Comparison of ENCODE assay signal across 9 mouse cellular contexts in the genomic region with DNA sequence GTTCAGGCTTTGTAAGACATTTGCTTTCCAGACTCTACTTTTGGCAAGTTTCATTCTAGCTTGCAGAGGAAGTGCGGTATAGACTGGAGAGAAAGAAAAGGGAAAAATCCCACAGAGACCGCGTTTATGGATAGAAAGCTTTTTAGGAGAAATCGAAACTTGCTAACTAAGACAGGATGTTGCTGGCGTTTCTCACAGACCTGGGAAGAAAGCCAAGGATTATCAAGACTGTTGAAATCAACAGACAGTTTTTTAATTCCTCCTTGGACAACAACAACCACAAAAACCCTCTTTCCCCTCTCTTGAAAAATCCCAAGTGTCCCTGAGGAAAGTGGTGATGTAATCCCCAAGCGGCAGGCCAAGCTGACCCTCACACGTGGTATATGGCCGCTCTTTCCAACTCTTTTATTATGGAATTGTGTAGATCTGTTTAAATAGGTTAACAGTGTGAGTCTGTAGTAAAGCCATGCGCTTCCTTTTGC. TPM values are rescaled to one million over a fixed set of nuclear protein-coding genes. Genes with fewer than 3 reads are reported as not detected.
A peak's percentile ranks its signal among the peaks of the same experiment; 100 is the strongest.
DNase-seq lines count a peak whose midpoint lies in the region; ATAC-seq lines count a peak whose summit lies in the region.
"Had no signal": no experiment of that assay in that cellular context is flagged by ENCODE, and none has a peak within 500 bp of the region (broad histone marks: within the 10 kb centered on the region; RNA-seq: fewer than 3 reads in every experiment).

No protein-coding gene starts in this region.

- no peaks in the 10 kb centered on the region for H3K4me1 ChIP-seq in midbrain, embryonic 14.5 days (ENCODE audit: control insufficient read depth, insufficient read depth, low read length)
- no peaks in the 10 kb centered on the region for H3K4me1 ChIP-seq in midbrain, embryonic 13.5 days (replicated peaks)
- H3K4me1 ChIP-seq in intestine, embryonic 15.5 days (replicated peaks) = 0 out of 2 replicates have a peak, but pooled peaks cover 5% of the 10 kb centered on the region
- H3K4me1 ChIP-seq in lung, embryonic 16.5 days (replicated peaks; ENCODE audit: control insufficient read depth, insufficient read depth, low read length) = 0 out of 2 replicates have a peak, but pooled peaks cover 2% of the 10 kb centered on the region

- WGBS in midbrain, embryonic 14.5 days = 74% methylated on average over 9 of the region's 9 CpGs
- WGBS in midbrain, embryonic 13.5 days = 72% methylated on average over 9 of the region's 9 CpGs
- WGBS in intestine, embryonic 15.5 days = 48% methylated on average over 9 of the region's 9 CpGs
- 37% methylated on average over 9 of the region's 9 CpGs for WGBS in lung, embryonic 16.5 days

- no peak overlapping the region for H3K4me2 ChIP-seq in midbrain, embryonic 14.5 days (ENCODE audit: low read length)
- H3K4me2 ChIP-seq in midbrain, embryonic 13.5 days (replicated peaks) = no peak overlapping the region
- H3K4me2 ChIP-seq in intestine, embryonic 15.5 days (replicated peaks) = peak overlapping the region; percentile 25
- H3K4me2 ChIP-seq in lung, embryonic 16.5 days (ENCODE audit: low read depth, low read length) = peak overlapping the region; percentile 50

- no peak for ATAC-seq in midbrain, embryonic 14.5 days (ENCODE audit: low FRiP score, low TSS enrichment)
- ATAC-seq in midbrain, embryonic 13.5 days = no peak
- peak; percentile 74 for ATAC-seq in intestine, embryonic 15.5 days
- peak; percentile 91 for ATAC-seq in lung, embryonic 16.5 days (ENCODE audit: low read depth)

- DNase-seq in midbrain, embryonic 14.5 days = peak; percentile 7
- DNase-seq in gastrocnemius, adult 18-20 months (ENCODE audit: low spot score) = peak; percentile 78
- DNase-seq in T-cell, adult 2 months (ENCODE audit: low spot score) = no peak
- no peak for DNase-seq in cerebellum, adult 11-12 months
- DNase-seq in thymus, postnatal 36 days = no peak

- no peaks in the 10 kb centered on the region for H3K27me3 ChIP-seq in midbrain, embryonic 14.5 days (ENCODE audit: control insufficient read depth, insufficient read depth, low read length)
- H3K27me3 ChIP-seq in midbrain, embryonic 13.5 days = no peaks in the 10 kb centered on the region
- no peaks in the 10 kb centered on the region for H3K27me3 ChIP-seq in intestine, embryonic 15.5 days (replicated peaks)
- H3K27me3 ChIP-seq in lung, embryonic 16.5 days (ENCODE audit: control insufficient read depth, insufficient read depth, low read depth, low read length) = no peaks in the 10 kb centered on the region

- H3K4me3 ChIP-seq in midbrain, embryonic 14.5 days (replicated peaks; ENCODE audit: low read depth, low read length) = no peak overlapping the region
- no peak overlapping the region for H3K4me3 ChIP-seq in midbrain, embryonic 13.5 days (replicated peaks)
- no peak overlapping the region for H3K4me3 ChIP-seq in intestine, embryonic 15.5 days (replicated peaks)
- peak overlapping the region; percentile 7 for H3K4me3 ChIP-seq in lung, embryonic 16.5 days (ENCODE audit: low read length)

- H3K27ac ChIP-seq in midbrain, embryonic 14.5 days (replicated peaks; ENCODE audit: low read depth, low read length) = no peak overlapping the region
- H3K27ac ChIP-seq in midbrain, embryonic 13.5 days = no peak overlapping the region
- peak overlapping the region; percentile 84 for H3K27ac ChIP-seq in intestine, embryonic 15.5 days
- H3K27ac ChIP-seq in lung, embryonic 16.5 days (ENCODE audit: low read length) = peak overlapping the region; percentile 77

- H3K9me3 ChIP-seq in midbrain, embryonic 14.5 days (ENCODE audit: control insufficient read depth, low read length) = no peaks in the 10 kb centered on the region
- no peaks in the 10 kb centered on the region for H3K9me3 ChIP-seq in midbrain, embryonic 13.5 days
- H3K9me3 ChIP-seq in intestine, embryonic 15.5 days = no peaks in the 10 kb centered on the region
- H3K9me3 ChIP-seq in lung, embryonic 16.5 days (ENCODE audit: control insufficient read depth, low read length) = no peaks in the 10 kb centered on the region

- H3K9ac ChIP-seq in midbrain, embryonic 14.5 days (replicated peaks; ENCODE audit: low read length) = no peak overlapping the region
- no peak overlapping the region for H3K9ac ChIP-seq in midbrain, embryonic 13.5 days (replicated peaks)
- no peak overlapping the region for H3K9ac ChIP-seq in intestine, embryonic 15.5 days
- H3K9ac ChIP-seq in lung, embryonic 16.5 days (ENCODE audit: low read length) = peak overlapping the region; percentile 36

- no peaks in the 10 kb centered on the region for H3K36me3 ChIP-seq in midbrain, embryonic 14.5 days (ENCODE audit: control insufficient read depth, insufficient read depth, low read length)
- no peaks in the 10 kb centered on the region for H3K36me3 ChIP-seq in midbrain, embryonic 13.5 days
- no peaks in the 10 kb centered on the region for H3K36me3 ChIP-seq in intestine, embryonic 15.5 days
- H3K36me3 ChIP-seq in lung, embryonic 16.5 days (ENCODE audit: control insufficient read depth, insufficient read depth, low read length) = no peaks in the 10 kb centered on the region

RNA-seq across cellular contexts. Expression of gene Art3, which starts 0.8 kb away (rescaled TPM):
- 3.7 and 6.1 TPM in 2 replicates for polyA plus RNA-seq in midbrain, embryonic 14.5 days (2014; fragmentation: Nextera tagmentation; extraction: Ambion mirVana)
- 2.9 and 5.6 TPM in 2 replicates for polyA plus RNA-seq in midbrain, embryonic 13.5 days (2015; fragmentation: Nextera tagmentation; extraction: Ambion mirVana)
- total RNA-seq in gastrocnemius, adult 18-20 months (2021) = 100 to 1,000 TPM; 378 to 469 TPM
- polyA plus RNA-seq in intestine, embryonic 15.5 days (2015; fragmentation: Nextera tagmentation; extraction: Ambion mirVana) = 3.7 and 4.0 TPM in 2 replicates
- 9.3 and 12.6 TPM in 2 replicates for polyA plus RNA-seq in lung, embryonic 16.5 days (2015; fragmentation: Nextera tagmentation; extraction: Ambion mirVana)

RNA-seq across cellular contexts. Expression of gene Cxcl9, which starts 4.5 kb away (rescaled TPM):
- not detected in 2 replicates for polyA plus RNA-seq in midbrain, embryonic 14.5 days (2014; fragmentation: Nextera tagmentation; extraction: Ambion mirVana)
- not detected in 2 replicates for polyA plus RNA-seq in midbrain, embryonic 13.5 days (2015; fragmentation: Nextera tagmentation; extraction: Ambion mirVana)
- under 1 TPM; 0.30 to 0.36 TPM for total RNA-seq in gastrocnemius, adult 18-20 months (2021)
- 0.20 TPM in 1 of 2 replicates, not detected in the other for polyA plus RNA-seq in intestine, embryonic 15.5 days (2015; fragmentation: Nextera tagmentation; extraction: Ambion mirVana)
- not detected in 2 replicates for polyA plus RNA-seq in lung, embryonic 16.5 days (2015; fragmentation: Nextera tagmentation; extraction: Ambion mirVana)
- total RNA-seq: left cerebral cortex, postnatal 10 days had no signal

RNA-seq across cellular contexts. Expression of gene Cxcl10, which starts 16.3 kb away (rescaled TPM):
- 3.5 TPM in 1 of 2 replicates, not detected in the other for polyA plus RNA-seq in midbrain, embryonic 14.5 days (2014; fragmentation: Nextera tagmentation; extraction: Ambion mirVana)
- polyA plus RNA-seq in midbrain, embryonic 13.5 days (2015; fragmentation: Nextera tagmentation; extraction: Ambion mirVana) = 0.28 and 0.31 TPM in 2 replicates
- under 1 TPM in 1 of 2 experiments, not detected in 1; 0.47 TPM for total RNA-seq in gastrocnemius, adult 18-20 months (2021)
- 1.9 and 2.4 TPM in 2 replicates for polyA plus RNA-seq in intestine, embryonic 15.5 days (2015; fragmentation: Nextera tagmentation; extraction: Ambion mirVana)
- polyA plus RNA-seq in lung, embryonic 16.5 days (2015; fragmentation: Nextera tagmentation; extraction: Ambion mirVana) = 0.57 and 2.7 TPM in 2 replicates
- total RNA-seq: left cerebral cortex, postnatal 10 days had no signal

RNA-seq across cellular contexts. Expression of gene Sdad1, which starts 22.1 kb away (rescaled TPM):
- 29.9 and 38.8 TPM in 2 replicates for polyA plus RNA-seq in midbrain, embryonic 14.5 days (2014; fragmentation: Nextera tagmentation; extraction: Ambion mirVana)
- polyA plus RNA-seq in midbrain, embryonic 13.5 days (2015; fragmentation: Nextera tagmentation; extraction: Ambion mirVana) = 32.6 and 34.2 TPM in 2 replicates
- 10 to 100 TPM; 15.8 to 17.4 TPM for total RNA-seq in gastrocnemius, adult 18-20 months (2021)
- 37.3 and 40.1 TPM in 2 replicates for polyA plus RNA-seq in intestine, embryonic 15.5 days (2015; fragmentation: Nextera tagmentation; extraction: Ambion mirVana)
- 24.7 and 30.8 TPM in 2 replicates for polyA plus RNA-seq in lung, embryonic 16.5 days (2015; fragmentation: Nextera tagmentation; extraction: Ambion mirVana)

RNA-seq across cellular contexts. Expression of gene Naaa, which starts 54.4 kb away (rescaled TPM):
- polyA plus RNA-seq in midbrain, embryonic 14.5 days (2014; fragmentation: Nextera tagmentation; extraction: Ambion mirVana) = 15.2 and 17.4 TPM in 2 replicates
- 9.1 and 10.4 TPM in 2 replicates for polyA plus RNA-seq in midbrain, embryonic 13.5 days (2015; fragmentation: Nextera tagmentation; extraction: Ambion mirVana)
- 1 to 10 TPM; 6.1 to 7.0 TPM for total RNA-seq in gastrocnemius, adult 18-20 months (2021)
- 24.2 and 26.8 TPM in 2 replicates for polyA plus RNA-seq in intestine, embryonic 15.5 days (2015; fragmentation: Nextera tagmentation; extraction: Ambion mirVana)
- 12.9 and 15.6 TPM in 2 replicates for polyA plus RNA-seq in lung, embryonic 16.5 days (2015; fragmentation: Nextera tagmentation; extraction: Ambion mirVana)

Comparison
In these comparisons a context has a peak if more than half of its experiments do, and no peak if none do; other contexts are left out.
1. ATAC-seq: peak in intestine, embryonic 15.5 days (single experiment) and lung, embryonic 16.5 days (single experiment); none in midbrain, embryonic 14.5 days (single experiment) and midbrain, embryonic 13.5 days (single experiment).
2. DNase-seq: peak in midbrain, embryonic 14.5 days (single experiment) and gastrocnemius, adult 18-20 months (single experiment); none in T-cell, adult 2 months (single experiment), cerebellum, adult 11-12 months (single experiment) and thymus, postnatal 36 days (0 of 2).
3. H3K27ac ChIP-seq: peak in intestine, embryonic 15.5 days (single experiment) and lung, embryonic 16.5 days (single experiment); none in midbrain, embryonic 14.5 days (single experiment) and midbrain, embryonic 13.5 days (single experiment).
4. H3K4me2 ChIP-seq: peak in intestine, embryonic 15.5 days (single experiment) and lung, embryonic 16.5 days (single experiment); none in midbrain, embryonic 14.5 days (single experiment) and midbrain, embryonic 13.5 days (single experiment).